Mouse (Mus musculus): ENCODE results near the gene Hsd3b1. TPM values are rescaled to one million over a fixed set of nuclear protein-coding genes. Genes with fewer than 3 reads are reported as not detected.

Hsd3b1 gene
- total RNA-seq (2023) = not detected

DNA sequence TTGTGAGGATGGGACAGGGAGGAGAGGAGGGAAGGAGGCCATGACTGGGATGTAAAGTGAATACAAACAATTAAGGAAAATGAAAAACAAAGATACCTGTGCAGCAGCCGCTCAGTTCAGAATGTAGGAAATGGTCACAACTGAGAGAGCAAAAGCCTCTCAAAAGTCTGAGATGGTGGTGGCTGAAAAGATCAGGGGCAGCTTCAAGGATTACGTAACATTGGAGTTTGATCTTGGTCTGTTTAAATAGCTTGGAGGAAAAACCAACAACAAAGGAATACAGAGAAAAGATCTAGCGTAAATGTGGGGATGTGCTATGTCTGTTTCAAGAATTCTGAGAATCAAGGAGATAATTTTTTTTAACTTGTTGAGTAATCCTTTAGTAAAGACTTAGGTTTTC, at the start of gene Hsd3b1:
Gene Hsd3b1 (minus strand): TSS at position 219 of the 400 bp plus-strand sequence.

DNA sequence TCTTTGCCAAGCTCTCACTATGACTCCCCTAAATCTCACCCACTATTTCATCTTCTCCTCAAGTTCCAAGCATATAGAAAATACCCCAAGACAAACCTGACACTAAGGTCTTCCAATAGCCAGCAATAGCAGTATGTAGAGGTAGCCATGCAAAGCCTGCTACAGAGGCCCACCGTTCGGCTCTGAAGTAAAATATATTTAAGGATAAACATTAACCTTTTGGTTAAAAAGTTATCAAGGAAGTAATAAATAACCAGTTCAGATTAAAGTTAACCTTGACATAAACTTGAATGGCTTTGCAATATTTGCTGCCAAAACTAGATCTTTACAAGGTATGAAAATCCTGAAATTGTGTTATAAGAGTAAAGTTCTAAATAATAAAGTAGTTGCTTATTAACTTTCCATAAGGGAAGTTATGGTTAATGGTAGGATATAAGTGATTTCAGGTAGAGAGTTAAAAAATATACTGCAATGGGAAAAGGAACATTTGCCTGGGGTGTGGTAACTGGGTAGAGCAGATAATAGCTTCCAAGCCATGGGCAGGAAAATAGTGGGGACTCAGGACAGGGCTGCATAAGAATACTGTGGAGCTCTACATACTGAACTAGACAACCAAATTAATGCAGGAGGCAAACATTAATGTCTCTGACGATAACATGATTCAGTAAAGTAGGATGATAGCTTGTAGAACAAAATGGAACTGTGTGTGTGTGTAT, 33.6 kb upstream of the Hsd3b1 start, which contains the start of gene Hao2:
Gene Hao2 (minus strand): TSS at position 183 of the 716 bp plus-strand sequence.

DNA sequence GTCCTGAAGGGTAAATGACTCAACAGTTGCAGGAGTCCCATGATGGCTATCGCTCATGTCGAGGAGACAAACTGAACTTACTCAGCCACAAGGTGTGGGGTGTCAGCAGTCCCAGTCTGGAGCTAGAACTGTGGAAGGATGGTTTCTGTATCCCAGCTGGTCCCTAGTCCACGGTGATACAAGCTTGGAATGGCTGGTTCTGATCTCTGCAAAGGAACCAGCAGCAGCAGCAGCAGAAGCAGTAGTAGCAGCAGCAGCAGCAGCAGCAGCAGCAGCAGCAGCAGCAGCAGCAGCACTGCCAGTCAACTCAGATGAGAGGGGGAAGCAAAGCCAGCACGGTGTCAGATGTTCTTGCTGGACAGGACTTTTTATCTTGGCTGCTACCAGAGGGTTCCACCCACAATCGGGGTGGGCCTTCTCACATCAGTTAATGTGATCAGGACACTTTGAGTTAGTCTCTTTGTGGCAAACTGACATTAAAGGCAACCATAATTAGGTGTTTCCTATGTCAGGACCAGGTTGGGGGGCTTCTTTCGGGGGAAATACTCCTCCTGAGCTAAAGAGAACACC, 45.4 kb downstream of the Hsd3b1 start, which contains the start of gene Hsd3b6:
Gene Hsd3b6 (minus strand): TSS at position 343 of the 570 bp plus-strand sequence.

Other genes with a start within 250 kb of the Hsd3b1 start
- gene Hsd3b5, start 229.5 kb downstream of the Hsd3b1 start, total RNA-seq (2023) = not detected
- 0.23 TPM for gene Hsd3b2, start 135.3 kb downstream of the Hsd3b1 start, total RNA-seq (2023)
- gene Hsd3b3, start 96.7 kb downstream of the Hsd3b1 start, total RNA-seq (2023) = not detected
- gene Hsd3b6, start 45.4 kb downstream of the Hsd3b1 start, total RNA-seq (2023) = not detected
- gene Hao2, start 33.4 kb upstream of the Hsd3b1 start, total RNA-seq (2023) = not detected